Comparison of ENCODE assay signal across 21 mouse cellular contexts in genomic region chr5:103923755-103924154, GRCm38 (mm10). TPM values are rescaled to one million over a fixed set of nuclear protein-coding genes. Genes with fewer than 3 reads are reported as not detected.
"Had no signal": no experiment of that assay in that cellular context is flagged by ENCODE, and none has a peak within 500 bp of the region (broad histone marks: within the 10 kb centered on the region; RNA-seq: fewer than 3 reads in every experiment).

No protein-coding gene starts in this region.

- ATAC-seq: liver, embryonic 12.5 days; midbrain, embryonic 13.5 days; midbrain, embryonic 15.5 days had no signal

- H3K27ac ChIP-seq: liver, embryonic 12.5 days; liver, embryonic 14.5 days; midbrain, embryonic 10.5 days; midbrain, embryonic 13.5 days; midbrain, embryonic 15.5 days; neural tube, embryonic 13.5 days; neural tube, embryonic 15.5 days had no signal

- H3K4me3 ChIP-seq: liver, embryonic 12.5 days; midbrain, embryonic 10.5 days; midbrain, embryonic 13.5 days; midbrain, embryonic 15.5 days; myocyte; neural tube, embryonic 13.5 days; neural tube, embryonic 15.5 days had no signal

- H3K36me3 ChIP-seq: liver, embryonic 12.5 days; midbrain, embryonic 10.5 days; midbrain, embryonic 13.5 days; midbrain, embryonic 15.5 days; neural tube, embryonic 13.5 days; neural tube, embryonic 15.5 days had no signal

- H3K4me2 ChIP-seq: liver, embryonic 12.5 days; midbrain, embryonic 13.5 days; midbrain, embryonic 15.5 days; neural tube, embryonic 13.5 days; neural tube, embryonic 15.5 days had no signal

- DNase-seq: lung, adult 18-20 months; lung, postnatal 4 days; retina, postnatal 1 day; right cerebral cortex, adult 18-20 months; right cerebral cortex, postnatal 25 days; right cerebral cortex, postnatal 4 days; spleen, adult 18-20 months; thymus, adult 18-20 months; thymus, postnatal 14 days; thymus, postnatal 36 days had no signal

- H3K27me3 ChIP-seq: liver, embryonic 12.5 days; midbrain, embryonic 13.5 days; midbrain, embryonic 15.5 days had no signal

- H3K9ac ChIP-seq: liver, embryonic 12.5 days; liver, embryonic 14.5 days; midbrain, embryonic 13.5 days; midbrain, embryonic 15.5 days; neural tube, embryonic 13.5 days; neural tube, embryonic 15.5 days had no signal

- H3K9me3 ChIP-seq: liver, embryonic 12.5 days; midbrain, embryonic 10.5 days; midbrain, embryonic 13.5 days; midbrain, embryonic 15.5 days; neural tube, embryonic 13.5 days; neural tube, embryonic 15.5 days had no signal

RNA-seq across cellular contexts. Expression of gene Hsd17b13, which starts 53.5 kb away (rescaled TPM):
- total RNA-seq: megakaryocyte, adult 5-6 weeks; megakaryocyte-erythroid progenitor cell, adult 5-6 weeks had no signal
- polyA plus RNA-seq: midbrain, embryonic 10.5 days; midbrain, embryonic 13.5 days; neural tube, embryonic 11.5 days; neural tube, embryonic 13.5 days; neural tube, embryonic 15.5 days had no signal
